Mouse (Mus musculus): ENCODE measurements at regions not wholly inside any gene's neighbourhood (a gene's known extent, or its start where the extent isn't known, plus 50 kb on each side); places are given as distances from the start of the nearest gene placed in this dataset.
"Not testable (repeated sequence)": the region's sequence is repeated elsewhere in the genome, so short reads cannot be mapped to it uniquely, and the experiment has no call there.

DNA sequence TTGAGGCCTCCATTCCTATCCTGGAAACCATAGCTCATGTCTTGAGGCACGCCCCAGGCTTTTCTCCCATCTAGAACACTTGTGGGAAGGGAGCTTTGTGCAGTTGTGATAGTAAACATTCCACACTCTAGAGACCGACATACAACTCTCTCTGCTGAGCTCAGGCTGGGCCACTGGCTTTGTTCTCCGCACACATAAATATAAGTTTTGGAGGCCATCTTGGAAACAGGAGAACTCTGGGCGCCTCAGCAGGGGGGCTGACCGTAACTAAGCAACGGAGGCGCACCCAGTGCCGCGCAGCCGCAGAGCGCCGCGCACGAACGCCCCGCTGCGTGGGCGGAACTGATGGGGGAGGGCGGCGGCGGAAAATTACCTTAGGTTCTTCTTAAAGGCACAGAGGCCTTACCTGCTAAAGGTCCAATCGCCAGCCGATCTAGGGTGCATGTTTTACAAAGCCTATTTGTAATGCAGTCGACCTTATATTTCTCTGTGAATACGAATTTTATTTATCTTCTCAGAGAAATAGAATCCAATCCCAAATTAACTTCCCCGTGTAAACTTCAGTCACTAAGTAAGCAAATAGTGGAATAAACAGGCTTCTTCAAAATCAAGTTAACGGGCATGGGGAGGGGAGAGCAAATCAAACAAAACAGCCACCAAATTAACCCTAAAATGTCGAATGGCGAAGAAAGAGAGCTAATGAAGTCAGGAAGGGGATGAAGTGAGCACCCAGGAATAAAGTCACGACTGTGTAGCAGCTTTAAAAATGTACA is 65.2 kb upstream of the Chd2 start:
- H3K4me2 ChIP-seq = peak overlapping the region; percentile 66
- ATAC-seq = peak; percentile 92
- H3K36me3 ChIP-seq (ENCODE audit: poor library complexity, severe bottlenecking) = no peaks in the 10 kb centered on the region
- H3K9ac ChIP-seq = peak overlapping the region; percentile 67
- H3K4me3 ChIP-seq = peak overlapping the region; percentile 34
- peaks cover 13% of the 10 kb centered on the region for H3K4me1 ChIP-seq
- no peaks in the 10 kb centered on the region for H3K9me3 ChIP-seq (replicated peaks)
- WGBS = 2% methylated on average over 30 of the region's 30 CpGs
- no peaks in the 10 kb centered on the region for H3K27me3 ChIP-seq
- H3K27ac ChIP-seq = peak overlapping the region; percentile 92

DNA sequence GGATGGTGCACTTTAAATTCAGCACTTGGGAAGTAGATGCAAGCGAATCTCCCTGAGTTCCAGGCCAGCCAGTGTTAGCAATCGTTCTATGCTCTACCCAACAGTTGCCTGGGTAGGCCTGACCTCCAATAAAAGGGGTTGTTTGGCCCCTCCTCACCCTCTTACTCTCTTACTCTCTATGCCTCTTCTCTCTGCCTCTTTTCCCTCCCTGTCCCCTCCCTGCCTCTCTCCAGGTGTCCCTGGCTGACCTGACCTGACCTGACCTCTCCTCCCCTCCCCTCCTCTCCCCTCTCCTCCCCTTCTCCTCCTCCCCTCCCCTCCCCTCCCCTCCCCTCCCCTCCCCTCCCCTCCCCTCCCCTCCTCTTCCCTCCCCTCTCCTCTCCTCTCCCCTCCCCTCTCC is 63.0 kb upstream of the Chd2 start:
- Histone ChIP-seq H3K4me3 (no peak overlapping the region), H3K4me2 (no peak overlapping the region), H3K27ac (no peak overlapping the region), H3K9me3 (replicated peaks) (no peaks in the 10 kb centered on the region), H3K9ac (no peak overlapping the region), H3K36me3 (ENCODE audit: poor library complexity, severe bottlenecking) (no peaks in the 10 kb centered on the region), H3K27me3 (no peaks in the 10 kb centered on the region), H3K4me1 (peaks cover 13% of the 10 kb centered on the region)
- 58% methylated on average over 2 of the region's 2 CpGs for WGBS
- ATAC-seq = no peak

GRCm38 (mm10) chr7:73602815-73603551 is 61.4 kb upstream of the Chd2 start:
- 59% methylated on average over 4 of the region's 4 CpGs for WGBS
- no peaks in the 10 kb centered on the region for H3K27me3 ChIP-seq
- H3K9me3 ChIP-seq (replicated peaks) = no peaks in the 10 kb centered on the region
- no peaks in the 10 kb centered on the region for H3K36me3 ChIP-seq (ENCODE audit: poor library complexity, severe bottlenecking)
- no peak overlapping the region for H3K27ac ChIP-seq
- no peak overlapping the region for H3K4me2 ChIP-seq
- H3K4me1 ChIP-seq = peaks cover 6% of the 10 kb centered on the region
- H3K4me3 ChIP-seq = no peak overlapping the region
- no peak for ATAC-seq
- H3K9ac ChIP-seq = no peak overlapping the region

- no peak overlapping the region for H3K4me3 ChIP-seq
- H3K9me3 ChIP-seq (replicated peaks) = no peaks in the 10 kb centered on the region
- no peak overlapping the region for H3K27ac ChIP-seq
- ATAC-seq = no peak
- peaks cover 18% of the 10 kb centered on the region for H3K4me1 ChIP-seq
- H3K36me3 ChIP-seq (ENCODE audit: poor library complexity, severe bottlenecking) = no peaks in the 10 kb centered on the region
- H3K4me2 ChIP-seq = no peak overlapping the region
- WGBS = 75% methylated on average over 2 of the region's 2 CpGs
- H3K27me3 ChIP-seq = no peaks in the 10 kb centered on the region
- H3K9ac ChIP-seq = no peak overlapping the region
These were observed 59.7 kb upstream of the Chd2 start for GRCm38 (mm10) chr7:73601336-73601735.

DNA sequence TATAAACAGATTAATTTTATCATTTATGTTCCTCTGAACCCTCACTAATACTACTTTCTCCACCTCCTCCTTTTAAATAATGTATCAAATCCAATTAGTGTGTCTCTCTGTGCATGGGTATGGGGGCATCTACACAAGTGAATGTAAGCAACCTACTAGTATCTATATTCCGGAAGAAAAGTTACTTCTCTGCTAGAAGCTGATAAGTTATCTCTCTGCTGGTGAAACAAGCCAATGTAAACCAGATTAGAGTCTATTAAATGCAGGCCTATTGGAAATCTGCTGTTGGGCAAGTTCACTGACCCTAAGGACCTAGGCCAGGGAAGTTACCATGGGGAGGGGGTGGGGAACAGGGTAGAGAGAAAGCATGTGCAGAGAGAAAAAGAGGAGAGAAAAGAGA is 59.1 kb upstream of the Chd2 start:
- H3K4me3 ChIP-seq = no peak overlapping the region
- peaks cover 22% of the 10 kb centered on the region for H3K4me1 ChIP-seq
- H3K27ac ChIP-seq = no peak overlapping the region
- 89% methylated on average over 1 of the region's 1 CpGs for WGBS
- ATAC-seq = no peak
- no peak overlapping the region for H3K4me2 ChIP-seq
- no peaks in the 10 kb centered on the region for H3K9me3 ChIP-seq (replicated peaks)
- no peaks in the 10 kb centered on the region for H3K36me3 ChIP-seq (ENCODE audit: poor library complexity, severe bottlenecking)
- no peaks in the 10 kb centered on the region for H3K27me3 ChIP-seq
- H3K9ac ChIP-seq = no peak overlapping the region

DNA sequence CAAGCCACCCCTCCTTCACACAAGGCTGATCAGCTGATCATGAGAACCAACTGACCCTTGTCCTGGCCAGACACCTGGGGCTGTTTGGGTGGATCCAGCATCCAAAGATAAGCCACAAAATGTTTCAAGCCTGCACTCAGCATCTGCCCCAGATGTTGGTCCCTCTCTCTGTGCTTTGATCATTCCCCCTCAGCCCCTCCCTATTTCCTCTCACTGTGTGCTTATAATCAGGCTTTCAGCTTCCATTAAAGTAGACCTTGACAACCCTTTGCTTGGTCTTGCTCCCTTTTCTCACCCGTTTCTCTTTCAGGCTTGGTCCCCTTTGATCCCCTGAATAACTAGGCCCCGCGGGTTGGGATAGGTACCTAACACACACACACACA is 58.4 kb upstream of the Chd2 start:
- not testable (repeated sequence) for H3K9me3 ChIP-seq (replicated peaks); H3K27ac ChIP-seq; H3K36me3 ChIP-seq (ENCODE audit: poor library complexity, severe bottlenecking); H3K4me2 ChIP-seq; H3K4me3 ChIP-seq; ATAC-seq; H3K27me3 ChIP-seq; H3K9ac ChIP-seq
- 83% methylated on average over 3 of the region's 3 CpGs for WGBS
- peaks cover 30% of the 10 kb centered on the region for H3K4me1 ChIP-seq

GRCm38 (mm10) chr7:73599354-73600002 is 57.8 kb upstream of the Chd2 start:
- ATAC-seq = no peak
- Histone ChIP-seq H3K27me3 (no peaks in the 10 kb centered on the region), H3K4me3 (no peak overlapping the region), H3K36me3 (ENCODE audit: poor library complexity, severe bottlenecking) (no peaks in the 10 kb centered on the region), H3K9me3 (replicated peaks) (no peaks in the 10 kb centered on the region), H3K27ac (no peak overlapping the region), H3K4me1 (peaks cover 34% of the 10 kb centered on the region), H3K4me2 (no peak overlapping the region), H3K9ac (no peak overlapping the region)
- WGBS = 92% methylated on average over 9 of the region's 9 CpGs

GRCm38 (mm10) chr7:73597968-73598367 is 56.3 kb upstream of the Chd2 start:
- H3K9me3 ChIP-seq (replicated peaks) = no peaks in the 10 kb centered on the region
- ATAC-seq = no peak
- WGBS = 84% methylated on average over 5 of the region's 5 CpGs
- H3K4me2 ChIP-seq = no peak overlapping the region
- no peak overlapping the region for H3K9ac ChIP-seq
- no peak overlapping the region for H3K27ac ChIP-seq
- no peak overlapping the region for H3K4me3 ChIP-seq
- peaks cover 42% of the 10 kb centered on the region for H3K4me1 ChIP-seq
- H3K27me3 ChIP-seq = no peaks in the 10 kb centered on the region
- no peaks in the 10 kb centered on the region for H3K36me3 ChIP-seq (ENCODE audit: poor library complexity, severe bottlenecking)

GRCm38 (mm10) chr7:73596866-73597840 is 55.5 kb upstream of the Chd2 start:
- no peaks in the 10 kb centered on the region for H3K36me3 ChIP-seq (ENCODE audit: poor library complexity, severe bottlenecking)
- ATAC-seq = no peak
- no peak overlapping the region for H3K9ac ChIP-seq
- H3K4me1 ChIP-seq = peaks cover 42% of the 10 kb centered on the region
- H3K9me3 ChIP-seq (replicated peaks) = no peaks in the 10 kb centered on the region
- no peak overlapping the region for H3K4me3 ChIP-seq
- WGBS = 51% methylated on average over 11 of the region's 11 CpGs
- no peak overlapping the region for H3K4me2 ChIP-seq
- H3K27me3 ChIP-seq = no peaks in the 10 kb centered on the region
- peak overlapping the region; percentile 96; the same call in 1 of the 2 replicates for H3K27ac ChIP-seq

DNA sequence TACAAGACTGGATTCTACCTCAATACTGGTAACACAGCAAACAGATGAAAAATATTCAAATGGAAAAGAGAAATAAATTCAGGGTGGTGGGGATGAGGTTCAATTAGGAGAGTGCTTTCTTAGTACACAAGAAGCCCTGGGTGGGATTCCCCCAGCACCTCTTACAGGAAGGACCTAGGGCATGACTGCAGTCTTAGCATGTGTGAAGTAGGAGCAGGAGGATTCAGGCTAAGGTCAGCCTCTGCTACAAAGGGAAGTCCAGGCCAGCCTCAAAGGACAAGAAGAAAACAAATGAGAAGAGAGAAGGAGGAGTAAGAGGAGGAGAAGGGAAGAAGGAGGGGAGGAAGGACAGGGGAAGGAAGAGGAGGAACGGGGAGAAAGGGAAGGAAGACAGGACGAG is 54.8 kb upstream of the Chd2 start:
- Histone ChIP-seq H3K9me3 (replicated peaks) (no peaks in the 10 kb centered on the region), H3K4me2 (0 out of 2 replicates have a peak overlapping the region, but pooled peaks have one; percentile 61), H3K36me3 (ENCODE audit: poor library complexity, severe bottlenecking) (no peaks in the 10 kb centered on the region), H3K27me3 (no peaks in the 10 kb centered on the region), H3K27ac (peak overlapping the region; percentile 96), H3K4me3 (no peak overlapping the region), H3K4me1 (peaks cover 42% of the 10 kb centered on the region), H3K9ac (no peak overlapping the region)
- ATAC-seq = no peak
- 50% methylated on average over 2 of the region's 2 CpGs for WGBS

DNA sequence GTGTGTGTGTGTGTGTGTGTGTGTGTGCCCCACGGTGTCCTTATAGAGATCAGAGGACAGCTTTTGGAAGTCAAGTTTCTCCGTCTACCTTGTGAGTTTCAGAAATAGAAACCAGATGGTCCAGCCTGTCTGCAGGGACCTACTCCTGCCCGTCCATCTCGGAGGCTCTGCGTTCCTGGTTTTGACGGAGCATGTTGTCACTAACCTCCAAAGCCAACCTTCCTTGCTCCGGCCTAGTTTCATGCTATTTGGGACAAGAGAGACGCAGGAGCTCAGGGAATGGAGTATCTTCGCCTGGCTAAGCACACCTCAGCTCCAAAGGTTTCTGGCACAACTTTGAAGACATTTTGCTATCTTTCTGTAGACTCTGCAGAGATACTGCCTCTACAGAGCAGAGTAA is 54.2 kb upstream of the Chd2 start:
- H3K27me3 ChIP-seq = no peaks in the 10 kb centered on the region
- no peak for ATAC-seq
- H3K36me3 ChIP-seq (ENCODE audit: poor library complexity, severe bottlenecking) = no peaks in the 10 kb centered on the region
- H3K9me3 ChIP-seq (replicated peaks) = no peaks in the 10 kb centered on the region
- 45% methylated on average over 9 of the region's 9 CpGs for WGBS
- peaks cover 42% of the 10 kb centered on the region for H3K4me1 ChIP-seq
- peak overlapping the region; percentile 61 for H3K4me2 ChIP-seq
- no peak overlapping the region for H3K4me3 ChIP-seq
- 0 out of 2 replicates have a peak overlapping the region, but pooled peaks have one; percentile 55 for H3K9ac ChIP-seq
- H3K27ac ChIP-seq = peak overlapping the region; percentile 96
